Mouse (Mus musculus) B cell, adult 62 days (primary cell): ENCODE results near the gene Rhog. TPM values are rescaled to one million over a fixed set of nuclear protein-coding genes. Genes with fewer than 3 reads are reported as not detected.

Source experiments
- total RNA-seq: library from RNA; stranded (reverse); gene quantifications from 4 replicates; pipeline ENCODE4 v1.2.4, GENCODE M21; 2023

Gene Rhog
- 127 to 136 TPM (median 134 TPM) in 4 replicates for total RNA-seq

GRCm38 (mm10) chr7:102255954-102256353 lies at the start of gene Rhog:
Rhog (minus strand) TSS chr7:102256054.

GRCm38 (mm10) chr7:102267601-102268394 lies 11.9 kb upstream of the Rhog start, which contains the start of gene Stim1:
Stim1 (plus strand) TSS chr7:102267806.

GRCm38 (mm10) chr7:102209756-102210721 lies 45.8 kb downstream of the Rhog start, which contains the start of the genes Nup98 and Pgap2:
Nup98 (minus strand) TSS chr7:102210176.
Pgap2 (plus strand) TSS chr7:102210208.

Other genes with a start within 250 kb of the Rhog start
- gene Il18bp, start 237.4 kb downstream of the Rhog start, total RNA-seq, result 9.7 to 11.7 TPM (median 10.0 TPM) in 4 replicates
- 32.5 to 44.3 TPM (median 36.8 TPM) in 4 replicates for gene Rnf121, start 190.6 kb downstream of the Rhog start, total RNA-seq
- gene Xndc1, start 190.5 kb downstream of the Rhog start, total RNA-seq, result 39.4 to 46.9 TPM (median 44.4 TPM) in 4 replicates
- 4.9 to 6.8 TPM (median 5.7 TPM) in 4 replicates for gene Xntrpc, start 190.3 kb downstream of the Rhog start, total RNA-seq
- gene Trpc2, start 172.9 kb downstream of the Rhog start, total RNA-seq, result 2.2 to 3.1 TPM (median 2.6 TPM) in 4 replicates
- not detected in 4 replicates for gene Art1, start 154.3 kb downstream of the Rhog start, total RNA-seq
- gene Art5, start 146.6 kb downstream of the Rhog start, total RNA-seq, result 4.7 to 6.9 TPM (median 5.2 TPM) in 4 replicates
- gene Chrna10, start 139.2 kb downstream of the Rhog start, total RNA-seq, result 0.21 TPM in 1 of 4 replicates, not detected in the others
- 124 to 129 TPM (median 126 TPM) in 4 replicates for gene Nup98, start 45.9 kb downstream of the Rhog start, total RNA-seq
- 39.5 to 63.9 TPM (median 63.0 TPM) in 4 replicates for gene Pgap2, start 45.8 kb downstream of the Rhog start, total RNA-seq
- gene Stim1, start 11.8 kb upstream of the Rhog start, total RNA-seq, result 82.7 to 85.7 TPM (median 83.3 TPM) in 4 replicates
- gene Rrm1, start 185.6 kb upstream of the Rhog start, total RNA-seq, result 39.8 to 52.1 TPM (median 45.3 TPM) in 4 replicates
- not detected in 4 replicates for gene Olfr543, start 225.6 kb upstream of the Rhog start, total RNA-seq
- gene Olfr544, start 232.3 kb upstream of the Rhog start, total RNA-seq, result not detected in 4 replicates
- gene Olfr545, start 243.5 kb upstream of the Rhog start, total RNA-seq, result not detected in 4 replicates